Mouse (Mus musculus): ENCODE data around the gene Slc16a6.

The Slc16a6 gene

DNA sequence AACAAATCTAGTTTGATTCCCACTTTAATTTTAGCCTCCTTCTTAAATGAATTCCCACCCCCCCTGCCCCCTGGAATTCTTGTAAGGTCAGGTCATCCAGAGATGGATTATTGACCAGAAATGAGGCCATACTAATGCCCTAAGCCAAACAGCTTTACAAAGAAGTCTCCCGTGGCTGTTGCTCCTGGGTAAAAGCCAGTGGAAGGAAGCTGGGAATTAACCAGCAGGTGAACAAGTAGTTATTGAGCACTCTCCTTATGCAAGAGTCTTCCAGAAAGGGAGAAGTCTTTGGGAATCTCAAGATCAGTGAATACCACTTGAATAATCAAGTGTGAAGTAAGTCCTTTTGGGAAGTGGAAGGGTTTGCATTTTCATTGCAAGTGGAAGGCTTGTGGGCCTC, 13.7 kb upstream of the Slc16a6 start:
- no peak for DNase-seq (ENCODE audit: low read depth)

DNA sequence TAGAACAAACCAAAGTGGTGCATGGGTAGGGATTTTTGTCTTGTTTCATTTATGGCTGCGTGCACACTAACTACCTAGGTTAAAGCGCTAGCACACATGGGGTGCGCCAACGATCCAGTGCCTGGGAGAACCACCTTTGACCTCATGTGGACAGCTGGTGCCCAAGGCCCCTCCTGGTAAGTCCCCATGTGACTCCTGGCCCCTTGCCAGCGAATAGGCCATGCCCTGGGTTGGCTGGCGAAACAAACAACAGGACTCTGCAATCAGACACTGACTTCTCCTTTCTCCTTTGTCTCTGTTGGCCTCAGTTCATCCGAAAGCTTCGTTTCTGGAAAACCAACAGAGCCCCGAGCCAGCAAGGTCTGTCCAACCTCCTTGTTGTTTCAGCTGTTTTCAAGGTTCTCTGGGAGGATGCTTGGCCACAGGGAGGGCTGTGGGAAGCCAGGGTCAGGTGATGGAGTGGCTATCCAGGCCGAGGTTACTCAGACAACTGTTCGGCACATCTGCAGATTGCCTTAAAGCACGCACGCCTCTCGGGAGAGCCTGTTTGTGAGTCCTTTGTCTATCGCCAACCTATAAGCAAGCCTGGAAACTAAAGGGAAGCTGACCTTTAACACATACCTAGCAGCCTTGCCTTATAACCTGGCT, 12.1 kb upstream of the Slc16a6 start:
- peak; percentile 29 for DNase-seq (ENCODE audit: low read depth)

DNA sequence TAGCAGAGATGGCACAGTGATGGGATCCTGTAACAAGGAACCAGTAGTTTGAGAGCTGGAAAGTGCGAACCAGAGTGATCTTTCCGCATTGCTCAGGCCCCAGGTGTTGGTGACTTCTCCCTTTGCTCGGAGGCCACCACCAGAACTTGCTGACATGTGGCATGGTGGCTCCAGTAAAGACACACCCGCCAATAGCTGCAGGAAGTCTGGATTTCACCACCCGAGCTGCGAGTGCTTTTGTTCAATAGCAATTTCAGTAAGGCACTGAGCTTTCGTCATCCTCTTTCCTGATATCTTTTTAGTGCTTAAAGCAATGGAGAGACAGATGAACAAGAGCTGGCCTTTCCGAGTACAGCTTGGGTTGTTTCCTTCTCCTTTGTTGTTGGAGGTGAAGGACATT, 7.0 kb upstream of the Slc16a6 start:
- DNase-seq (ENCODE audit: low read depth), result peak; percentile 66

GRCm38 (mm10) chr11:109479575-109480285, 6.3 kb upstream of the Slc16a6 start:
- DNase-seq (ENCODE audit: low read depth), result peak; percentile 67

- no peak for DNase-seq (ENCODE audit: low read depth)
Measured at GRCm38 (mm10) chr11:109477606-109478380, 4.4 kb upstream of the Slc16a6 start.

- DNase-seq (ENCODE audit: low read depth), result no peak
Measured at GRCm38 (mm10) chr11:109476653-109477052, 3.3 kb upstream of the Slc16a6 start.

GRCm38 (mm10) chr11:109476241-109476640, 2.8 kb upstream of the Slc16a6 start:
- DNase-seq (ENCODE audit: low read depth), result no peak

DNA sequence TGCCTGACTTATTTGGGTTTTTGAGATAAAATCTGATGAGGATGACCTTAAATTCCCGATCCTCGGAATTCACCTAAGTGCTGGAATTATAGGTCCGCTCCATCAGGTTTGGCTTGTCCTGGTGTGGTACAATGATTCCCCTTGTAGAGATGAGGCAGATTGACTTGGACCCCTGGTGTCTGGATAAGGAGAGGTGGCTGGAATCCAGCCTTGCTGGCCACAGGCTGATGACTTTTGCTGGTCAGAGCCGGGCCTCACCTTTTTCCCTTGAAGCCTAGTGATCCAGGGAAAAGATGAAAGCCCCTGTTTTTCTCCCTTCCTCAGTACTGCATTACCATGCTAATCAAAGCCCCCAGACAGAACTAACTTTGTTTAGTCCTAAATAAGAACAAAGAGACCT, 2.3 kb upstream of the Slc16a6 start:
- no peak for DNase-seq (ENCODE audit: low read depth)

DNA sequence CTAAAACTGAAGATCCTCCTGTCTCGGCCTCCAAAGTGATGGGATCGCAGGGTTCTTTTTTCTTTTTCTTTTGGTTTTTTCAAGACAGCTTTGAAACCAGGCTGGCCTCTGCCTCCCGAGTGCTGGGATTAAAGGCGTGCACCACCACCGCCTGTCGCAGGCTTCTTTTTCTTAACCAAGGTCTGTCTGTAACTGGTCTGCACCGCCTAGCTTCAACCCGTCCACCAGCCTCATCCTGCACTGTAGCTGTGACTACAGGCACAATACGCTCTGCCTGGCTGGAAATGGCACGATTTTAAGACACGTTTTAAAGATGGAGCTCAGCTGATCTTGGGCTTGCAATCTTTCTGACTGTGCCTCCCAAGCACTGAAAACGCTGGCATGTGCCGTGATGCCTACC, 1.4 kb upstream of the Slc16a6 start:
- no peak for DNase-seq (ENCODE audit: low read depth)

DNA sequence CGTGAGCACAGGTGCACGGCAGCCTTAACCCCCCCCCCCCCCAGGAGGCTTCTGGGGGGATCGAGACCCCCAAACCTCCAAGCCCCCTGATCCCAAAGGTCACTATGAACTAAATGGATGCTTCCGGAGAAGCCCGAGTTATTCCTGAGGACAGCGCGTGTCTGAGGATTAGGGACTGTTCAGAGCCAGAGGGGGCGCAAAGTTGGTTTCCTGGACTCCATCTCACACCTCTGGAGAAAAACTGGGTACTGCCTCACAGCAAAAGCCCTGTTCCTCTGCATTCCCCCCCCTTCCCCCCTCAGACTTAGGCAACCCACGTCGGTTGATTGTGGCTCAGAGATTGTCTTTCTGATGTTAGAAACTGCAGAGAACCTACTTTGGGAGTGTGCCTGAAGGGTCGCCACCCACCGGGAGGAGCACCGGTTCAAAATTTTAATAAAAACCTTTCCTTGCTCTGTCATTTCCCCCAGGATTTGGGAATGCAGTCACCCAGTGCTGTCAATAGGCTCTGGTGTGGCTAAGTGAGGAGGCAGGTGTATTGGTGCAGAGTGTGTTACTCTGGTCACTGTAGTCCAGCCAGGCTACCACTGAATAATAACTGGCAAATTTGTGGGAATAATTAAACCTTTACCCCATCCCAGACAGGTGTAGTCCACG, 816 bp upstream of the Slc16a6 start:
- peak; percentile 86 for DNase-seq (ENCODE audit: low read depth)

DNA sequence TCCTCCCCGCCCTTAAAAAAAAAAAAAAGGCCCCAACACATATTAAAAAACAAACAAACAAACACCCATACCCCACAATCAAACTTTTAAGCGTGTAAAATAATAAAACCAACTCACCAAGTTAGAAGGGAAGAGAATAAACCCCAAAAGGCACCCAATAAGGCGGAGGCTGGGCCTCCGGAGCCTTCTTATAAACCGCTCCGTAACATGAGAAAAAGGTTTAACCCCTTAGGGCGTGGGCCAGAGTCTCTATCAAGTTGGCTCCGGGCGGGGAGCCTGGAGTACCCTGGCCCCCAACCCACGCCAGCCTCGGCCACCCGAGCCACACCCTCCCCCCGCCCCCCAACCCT, 602 bp downstream of the Slc16a6 start:
- DNase-seq (ENCODE audit: low read depth), result no peak

DNA sequence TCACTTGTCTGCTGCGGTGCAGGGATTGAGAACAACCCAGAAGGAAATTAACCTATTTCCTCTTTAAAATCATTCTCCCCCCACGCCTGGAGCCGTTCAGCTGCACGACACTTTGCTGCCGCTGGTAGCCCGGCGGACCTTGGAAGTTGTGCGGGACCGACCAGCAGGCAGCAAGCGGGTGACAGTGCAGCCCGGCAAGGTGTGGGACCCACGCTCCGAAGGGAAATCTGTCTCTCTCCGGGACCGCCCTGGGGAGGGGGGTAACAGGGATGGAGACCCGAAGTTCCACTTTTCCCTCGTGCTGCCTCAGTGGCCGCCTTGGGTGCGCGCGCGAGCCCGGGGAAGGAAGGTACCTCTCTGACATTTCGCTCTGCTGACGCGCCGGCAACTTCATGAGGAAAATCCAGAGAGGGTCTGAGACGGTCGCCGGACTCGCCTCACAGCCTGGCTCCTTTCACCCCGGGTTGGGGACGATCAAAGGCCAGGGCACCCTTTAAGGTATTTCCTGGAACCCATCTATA, 1.2 kb downstream of the Slc16a6 start:
- peak; percentile 53 for DNase-seq (ENCODE audit: low read depth)

DNA sequence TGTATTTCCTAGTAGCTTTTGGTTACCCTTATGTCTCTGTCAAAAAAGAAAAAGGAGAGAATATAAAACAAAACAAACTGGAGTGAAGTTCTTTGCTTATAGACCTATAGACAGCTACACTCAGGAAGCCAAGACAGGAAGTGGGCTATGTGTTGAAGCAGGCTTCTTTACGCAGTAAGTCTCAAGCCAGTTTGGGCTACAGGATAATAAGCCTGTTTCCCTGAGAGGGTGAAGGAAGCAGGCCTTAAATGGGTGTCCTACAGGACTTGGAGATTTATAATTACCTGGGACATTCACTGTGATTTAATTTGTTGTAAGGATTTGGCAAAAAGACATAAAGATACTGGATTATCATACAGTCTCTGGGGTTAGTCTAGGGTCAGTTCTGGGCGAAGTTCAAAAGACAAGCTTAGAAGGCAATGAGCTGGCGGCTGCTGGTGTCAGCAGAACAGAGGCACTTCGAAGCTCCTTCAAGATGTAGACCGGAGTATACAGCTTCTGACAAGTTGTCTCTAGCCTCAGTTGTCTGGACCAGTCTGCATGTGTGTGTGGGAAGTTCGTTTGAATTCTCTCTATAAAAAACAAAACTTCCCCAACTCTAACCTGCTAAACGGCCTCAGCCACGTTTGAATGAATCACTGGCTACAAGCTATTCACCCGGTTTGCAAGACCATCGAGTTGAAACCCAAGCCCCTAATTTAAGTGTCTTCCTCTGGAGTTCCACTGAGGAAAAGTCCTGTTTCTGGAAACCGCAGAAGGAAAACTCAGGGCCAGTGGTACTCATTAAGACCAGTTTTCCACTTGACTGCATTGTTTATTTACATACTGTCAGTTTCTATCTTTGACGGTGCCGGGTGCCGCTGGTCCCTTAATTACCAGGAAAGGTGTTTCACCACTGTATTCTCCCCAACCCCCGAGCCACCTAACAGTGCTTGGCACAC, 2.2 kb downstream of the Slc16a6 start:
- peak; percentile 70 for DNase-seq (ENCODE audit: low read depth)

DNA sequence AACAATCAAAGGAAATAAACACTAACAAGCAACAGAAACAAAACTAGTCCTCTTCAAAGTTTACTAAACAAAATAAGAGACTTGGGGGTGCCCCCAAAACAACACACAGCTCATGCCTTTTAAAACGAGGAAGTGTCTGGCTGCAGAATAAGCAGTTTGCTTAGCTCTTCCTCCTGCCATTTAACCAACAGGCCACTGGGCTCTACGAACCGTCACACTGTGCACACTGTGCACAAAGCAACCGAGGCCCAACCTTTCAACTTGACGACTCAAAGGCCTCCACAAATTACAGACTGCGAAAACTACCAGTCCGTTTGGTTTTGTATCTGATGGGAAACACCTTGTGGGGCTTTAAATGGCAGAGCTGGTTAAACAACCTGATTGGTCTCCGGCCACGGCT, 3.2 kb downstream of the Slc16a6 start:
- peak; percentile 54 for DNase-seq (ENCODE audit: low read depth)

DNA sequence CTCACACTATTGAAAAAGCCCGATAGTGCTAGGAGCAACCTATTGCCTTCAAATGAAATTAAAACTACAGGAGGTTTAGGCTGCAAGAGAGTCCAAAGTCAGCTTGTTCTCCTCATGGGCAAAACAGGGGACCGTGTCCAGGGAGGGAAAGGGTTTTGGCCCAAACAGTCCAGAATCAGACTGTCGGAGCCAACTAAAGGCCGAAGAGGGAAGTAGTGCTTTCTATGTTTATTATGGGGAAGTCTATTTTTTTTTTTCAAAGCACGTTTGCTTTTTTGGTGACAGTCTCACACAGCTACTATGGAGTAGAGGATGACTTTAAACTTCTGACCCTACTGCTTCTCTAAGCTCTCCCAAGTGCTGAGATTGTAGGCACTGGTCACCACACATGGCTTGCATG, 5.3 kb downstream of the Slc16a6 start:
- DNase-seq (ENCODE audit: low read depth), result peak; percentile 15

GRCm38 (mm10) chr11:109466987-109467386, 6.4 kb downstream of the Slc16a6 start:
- no peak for DNase-seq (ENCODE audit: low read depth)

DNA sequence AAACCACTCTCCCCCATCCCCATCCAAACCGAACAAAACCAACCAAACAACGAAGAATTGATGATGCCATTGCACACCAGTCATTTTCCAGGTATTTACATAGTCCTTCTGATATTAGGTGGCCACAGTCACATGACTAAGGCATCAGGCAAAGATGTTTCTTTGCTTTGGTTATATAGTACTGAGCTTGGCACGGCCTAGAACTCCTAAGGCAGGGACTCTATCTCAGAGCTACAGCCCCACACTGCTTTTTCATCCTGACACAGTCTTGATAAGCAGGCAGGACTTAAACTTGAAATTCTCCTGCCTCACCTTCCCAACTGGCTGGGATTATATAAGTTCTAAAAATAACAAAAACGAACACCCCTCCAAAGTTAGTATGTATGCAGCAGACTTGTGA, 8.3 kb downstream of the Slc16a6 start:
- no peak for DNase-seq (ENCODE audit: low read depth)

- no peak for DNase-seq (ENCODE audit: low read depth)
Measured at GRCm38 (mm10) chr11:109460586-109460985, 12.8 kb downstream of the Slc16a6 start.

DNA sequence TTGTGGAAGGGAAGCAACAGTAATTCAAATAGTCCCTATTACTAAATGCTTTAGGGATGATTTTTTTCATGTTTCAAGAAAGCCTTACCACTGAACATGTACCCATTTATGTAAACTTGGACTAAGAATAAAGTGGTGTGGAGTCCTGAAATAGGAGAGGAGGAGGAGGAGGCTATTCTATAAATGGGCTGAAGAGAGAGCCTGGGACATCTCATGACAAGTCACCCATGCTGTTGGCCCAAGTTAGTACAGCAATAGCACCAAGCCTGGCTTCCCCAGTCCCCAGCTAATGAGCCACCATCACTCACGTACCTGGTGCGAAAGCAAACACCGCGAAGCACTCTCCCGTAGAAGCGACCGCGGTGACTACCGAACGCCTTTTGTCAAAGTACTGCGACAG, 15.2 kb downstream of the Slc16a6 start:
- no peak for DNase-seq (ENCODE audit: low read depth)

- DNase-seq (ENCODE audit: low read depth), result no peak
Measured at GRCm38 (mm10) chr11:109456261-109456660, 17.1 kb downstream of the Slc16a6 start.

DNA sequence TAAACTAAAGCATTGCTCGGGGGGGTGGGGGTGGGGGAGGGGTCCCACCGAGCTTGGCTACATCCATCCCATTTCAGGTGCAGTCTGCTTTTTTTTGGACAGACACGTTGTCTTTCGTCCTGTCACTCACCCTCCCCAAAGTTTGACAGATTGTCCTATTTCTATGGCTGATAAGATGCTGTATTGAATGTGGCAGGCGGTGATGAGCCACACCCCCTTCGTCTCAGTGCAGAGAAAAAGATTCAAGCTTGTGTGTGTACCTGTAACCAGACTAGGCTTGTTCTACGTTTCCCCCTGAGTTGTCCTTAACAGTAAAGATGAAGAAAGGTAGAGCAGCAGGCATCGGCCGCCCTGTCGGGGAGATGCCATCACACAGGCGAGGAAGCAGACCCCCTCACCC, 22.2 kb downstream of the Slc16a6 start:
- no peak for DNase-seq (ENCODE audit: low read depth)
